Mouse (Mus musculus): ENCODE results near the gene Usp15. TPM values are rescaled to one million over a fixed set of nuclear protein-coding genes. Genes with fewer than 3 reads are reported as not detected.

Usp15 gene
- 135 TPM for total RNA-seq (2023)

DNA sequence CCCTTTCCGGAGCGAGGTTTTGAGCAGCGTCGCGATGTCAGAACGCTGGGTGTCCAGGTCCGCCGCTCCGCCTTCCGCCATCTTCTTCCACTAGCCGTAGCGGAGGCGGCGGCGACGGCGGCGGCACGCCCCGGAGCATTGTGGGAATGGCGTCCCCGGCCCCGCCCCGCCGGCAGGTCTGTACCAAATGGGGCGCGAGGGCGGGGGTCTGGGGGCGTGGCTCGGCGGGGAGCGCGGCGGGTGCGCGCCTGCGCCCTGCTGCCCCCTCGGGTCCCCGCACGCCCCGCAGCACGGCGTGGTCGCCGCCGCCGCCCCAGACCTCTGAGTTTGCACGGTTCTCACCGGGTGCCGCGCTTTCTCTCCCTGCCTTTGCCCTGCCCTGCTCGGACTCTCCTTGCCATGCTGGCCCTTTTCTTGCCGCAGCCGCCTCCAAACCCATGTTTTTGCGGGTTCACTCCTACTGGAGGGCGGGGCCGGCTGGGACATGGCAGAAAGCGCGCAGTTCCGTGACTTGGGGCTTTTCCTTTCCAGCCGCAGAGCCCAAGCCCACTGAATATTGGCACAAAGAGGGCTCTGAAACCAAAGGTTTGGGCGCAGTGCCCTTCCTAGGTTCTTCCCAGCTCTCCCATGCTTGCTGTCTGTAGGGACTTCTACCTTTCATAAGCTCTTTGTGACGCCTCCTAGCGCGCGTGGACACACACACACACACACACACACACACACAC lies at the start of gene Usp15:
Gene Usp15 (minus strand): TSS at position 161 of the 725 bp plus-strand sequence.

GRCm38 (mm10) chr10:123076245-123077023 lies 120.4 kb downstream of the Usp15 start, which contains the start of gene Mon2:
Mon2 (minus strand) TSS chr10:123076505.

Other genes with a start within 250 kb of the Usp15 start
- 122 TPM for gene Mon2, start 120.5 kb downstream of the Usp15 start, total RNA-seq (2023)
- gene Fam19a2, start 67.0 kb upstream of the Usp15 start, total RNA-seq (2023), result not detected

Measured in CD4-positive naive resting alpha-beta T cell, adult 57 days (primary cell).